Mouse (Mus musculus): ENCODE measurements around the gene Epb41l4b.

DNA sequence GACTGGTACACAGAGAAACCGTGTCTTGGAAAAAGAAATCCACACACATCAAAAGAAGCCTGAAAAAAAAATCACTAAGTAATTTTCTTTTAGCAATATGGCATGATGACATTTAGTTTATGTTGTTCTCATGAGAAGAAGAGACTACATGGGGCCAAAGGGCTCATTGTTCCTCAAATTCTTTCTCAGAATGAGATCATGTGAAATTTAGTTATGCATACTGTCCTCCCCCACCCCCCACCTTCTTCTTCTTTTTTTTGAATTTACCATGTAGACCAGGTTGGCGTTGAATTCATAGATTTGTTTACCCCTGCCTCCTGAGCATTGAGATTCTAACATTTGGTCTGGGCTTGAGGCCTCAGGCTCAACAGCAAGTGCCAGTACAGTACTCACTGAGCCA, 46.6 kb upstream of the Epb41l4b start:
- TF ChIP-seq CTCF (IDR thresholded peaks at IDR 0.05; ENCODE audit: low read depth, low read length) (no peak), POLR2A (IDR thresholded peaks at IDR 0.05; ENCODE audit: borderline replicate concordance, low read depth, low read length) (no peak)

Data from bone marrow macrophage, adult 2 months (primary cell).